Mouse (Mus musculus): ENCODE data around the gene Vgf.

DNA sequence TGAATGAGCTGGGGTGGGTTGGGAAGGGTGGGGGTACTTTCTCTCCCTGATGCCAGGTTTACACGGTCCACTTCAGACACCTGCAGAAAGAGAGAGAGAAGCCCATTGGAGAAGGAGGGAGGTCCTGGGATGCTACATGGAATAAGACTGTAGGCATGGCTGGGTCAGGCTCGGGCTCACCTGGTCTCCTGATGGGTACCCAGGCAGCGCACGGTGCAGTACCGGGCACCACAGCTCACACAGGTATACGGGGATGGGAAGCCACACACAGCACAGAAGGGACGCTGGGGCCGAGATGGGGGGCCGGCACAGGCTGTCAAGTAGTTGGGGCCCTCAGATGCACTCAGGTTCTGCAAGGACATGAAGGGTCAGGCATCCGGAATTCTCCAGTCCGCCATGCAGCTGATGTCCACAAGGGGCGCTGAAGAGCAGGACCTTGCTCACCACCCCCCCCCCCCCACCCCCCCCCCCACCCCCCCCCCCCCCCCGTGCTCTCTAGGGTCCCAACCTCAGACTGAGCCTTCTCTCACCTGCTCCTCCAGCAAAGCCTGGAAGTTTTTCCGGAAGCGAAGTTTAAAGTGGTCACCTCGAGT, 43.8 kb upstream of the Vgf start:
- TF ChIP-seq CTCF (IDR thresholded peaks at IDR 0.05; ENCODE audit: control insufficient read depth, insufficient read depth, low read length) (peak; percentile 62), POLR2A (IDR thresholded peaks at IDR 0.05; ENCODE audit: borderline replicate concordance, control insufficient read depth, low read depth, low read length) (no peak)

Measured in bone marrow, adult 2 months (tissue).